Mouse (Mus musculus): ENCODE results near the gene Ikzf3. TPM values are rescaled to one million over a fixed set of nuclear protein-coding genes. Genes with fewer than 3 reads are reported as not detected.

The Ikzf3 gene
- polyA plus RNA-seq (2012; rRNA removed) (0.45 and 0.46 TPM in 2 replicates), polyA plus RNA-seq (2014; fragmentation: Nextera tagmentation; extraction: Ambion mirVana) (0.23 and 0.61 TPM in 2 replicates)

DNA sequence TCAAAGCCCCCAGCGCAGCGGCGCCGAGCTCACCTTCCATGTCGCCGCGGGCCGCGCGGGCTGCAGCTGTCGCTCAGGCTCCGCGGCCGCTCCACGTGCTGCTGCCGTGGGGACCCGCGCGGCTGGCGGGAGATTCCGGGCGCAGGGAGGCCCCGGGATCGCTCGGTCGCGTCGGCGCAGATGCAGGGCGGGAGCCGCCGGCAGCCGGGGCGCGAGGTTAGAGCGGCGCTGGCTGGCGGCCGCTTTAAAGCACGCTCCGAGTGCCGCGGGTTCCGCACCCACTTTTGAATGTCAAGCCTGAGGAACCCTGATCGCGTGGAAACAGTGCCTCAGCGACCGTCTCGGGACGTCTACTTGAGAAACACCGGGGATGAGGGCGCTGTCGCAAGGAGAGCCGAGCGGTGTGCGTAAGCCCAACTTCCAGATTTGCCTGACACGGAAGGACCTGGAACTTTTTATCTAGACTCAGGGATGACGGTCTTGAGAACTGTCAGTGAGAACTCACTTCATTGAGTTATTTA, at the start of gene Ikzf3:
Gene Ikzf3, minus strand, starts transcription at position 321 of the 521 bp plus-strand sequence.
- peak within 1 kb of the TSS; percentile 93 for H3K4me2 ChIP-seq (replicated peaks; ENCODE audit: low read depth, low read length, severe bottlenecking)
- TF ChIP-seq POLR2A (IDR thresholded peaks at IDR 0.05; ENCODE audit: borderline replicate concordance, extremely low read depth, insufficient read depth, insufficient read length): no peak
- H3K4me3 ChIP-seq (replicated peaks; ENCODE audit: low read length): peak within 1 kb of the TSS; percentile 46
- no peak within 1 kb of the TSS for H3K27ac ChIP-seq (replicated peaks; ENCODE audit: low read depth, low read length)
- no peaks in the 10 kb centered on the region for H3K36me3 ChIP-seq (ENCODE audit: control insufficient read depth, insufficient read depth, low read length)
- peaks cover 72% of the 10 kb centered on the region for H3K27me3 ChIP-seq (ENCODE audit: control insufficient read depth, insufficient read depth, low read length)
- peaks cover 5% of the 10 kb centered on the region; the same call in 1 of the 2 replicates for H3K4me1 ChIP-seq (ENCODE audit: control insufficient read depth, insufficient read depth, low read length)
- DNase-seq (ENCODE audit: low spot score) (no peak), ATAC-seq (ENCODE audit: low FRiP score, low read depth) (no peak)
- H3K9me3 ChIP-seq (ENCODE audit: control insufficient read depth, low read length): no peaks in the 10 kb centered on the region
- WGBS: 1% methylated on average over 48 of the region's 58 CpGs
- peak within 1 kb of the TSS; percentile 47 for H3K9ac ChIP-seq (ENCODE audit: low read depth, low read length, severe bottlenecking)

DNA sequence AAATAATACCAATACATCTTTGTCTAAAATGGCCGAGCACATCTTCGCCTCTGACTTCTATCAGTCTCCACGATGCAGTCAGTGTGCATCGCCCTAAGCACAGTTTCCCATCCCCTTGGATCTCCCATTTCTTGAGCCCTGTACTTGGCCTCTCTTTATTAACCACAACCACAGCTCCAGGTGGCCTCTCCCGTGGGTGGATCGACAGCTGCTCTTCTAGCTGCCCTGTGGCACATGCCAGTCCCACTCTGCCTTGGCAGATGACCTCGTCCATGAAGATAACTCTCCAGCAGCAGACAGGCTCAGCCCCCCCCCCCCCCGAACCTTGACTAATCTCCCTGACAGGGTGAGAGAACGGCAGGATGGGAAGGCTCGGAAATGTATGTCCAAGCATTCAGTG, 49.6 kb upstream of the Ikzf3 start:
- no peak overlapping the region for H3K9ac ChIP-seq (ENCODE audit: low read depth, low read length, severe bottlenecking)
- H3K4me3 ChIP-seq (replicated peaks; ENCODE audit: low read length): no peak overlapping the region
- no peak overlapping the region for H3K27ac ChIP-seq (replicated peaks; ENCODE audit: low read depth, low read length)
- H3K27me3 ChIP-seq (ENCODE audit: control insufficient read depth, insufficient read depth, low read length): peaks cover 8% of the 10 kb centered on the region; the same call in 1 of the 2 replicates
- no peaks in the 10 kb centered on the region for H3K36me3 ChIP-seq (ENCODE audit: control insufficient read depth, insufficient read depth, low read length)
- H3K4me2 ChIP-seq (replicated peaks; ENCODE audit: low read depth, low read length, severe bottlenecking): no peak overlapping the region
- no peak for TF ChIP-seq POLR2A (IDR thresholded peaks at IDR 0.05; ENCODE audit: borderline replicate concordance, extremely low read depth, insufficient read depth, insufficient read length)
- H3K9me3 ChIP-seq (ENCODE audit: control insufficient read depth, low read length): no peaks in the 10 kb centered on the region
- H3K4me1 ChIP-seq (ENCODE audit: control insufficient read depth, insufficient read depth, low read length): peaks cover 4% of the 10 kb centered on the region; the same call in 1 of the 2 replicates
- no peak for ATAC-seq (ENCODE audit: low FRiP score, low read depth)
- no peak for DNase-seq (ENCODE audit: low spot score)
- WGBS: 74% methylated on average over 10 of the region's 10 CpGs

DNA sequence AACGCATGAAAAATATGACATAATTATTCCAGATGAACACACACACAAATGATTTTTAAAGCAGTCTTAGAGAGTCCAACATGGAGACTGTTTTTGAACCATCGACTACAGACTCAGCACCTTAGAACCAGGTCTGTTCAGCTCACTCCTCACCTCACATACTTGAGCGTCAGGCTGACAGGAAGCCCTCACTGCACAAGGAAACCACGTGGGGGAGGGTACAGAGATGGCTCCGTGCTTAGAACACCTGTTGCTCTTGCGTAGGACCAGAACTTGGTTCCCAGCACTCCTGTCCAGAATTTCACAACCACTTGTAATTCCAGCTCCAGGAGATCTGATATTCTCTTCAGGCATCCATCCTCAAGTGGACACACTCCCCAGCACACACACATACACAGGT, 49.2 kb upstream of the Ikzf3 start:
- Histone ChIP-seq H3K27me3 (ENCODE audit: control insufficient read depth, insufficient read depth, low read length) (peaks cover 8% of the 10 kb centered on the region; the same call in 1 of the 2 replicates), H3K9me3 (ENCODE audit: control insufficient read depth, low read length) (no peaks in the 10 kb centered on the region), H3K4me1 (ENCODE audit: control insufficient read depth, insufficient read depth, low read length) (peaks cover 4% of the 10 kb centered on the region; the same call in 1 of the 2 replicates), H3K9ac (ENCODE audit: low read depth, low read length, severe bottlenecking) (no peak overlapping the region), H3K4me2 (replicated peaks; ENCODE audit: low read depth, low read length, severe bottlenecking) (no peak overlapping the region), H3K27ac (replicated peaks; ENCODE audit: low read depth, low read length) (no peak overlapping the region), H3K36me3 (ENCODE audit: control insufficient read depth, insufficient read depth, low read length) (no peaks in the 10 kb centered on the region), H3K4me3 (replicated peaks; ENCODE audit: low read length) (no peak overlapping the region)
- 69% methylated on average over 6 of the region's 6 CpGs for WGBS
- TF ChIP-seq POLR2A (IDR thresholded peaks at IDR 0.05; ENCODE audit: borderline replicate concordance, extremely low read depth, insufficient read depth, insufficient read length): no peak
- ATAC-seq (ENCODE audit: low FRiP score, low read depth) (no peak), DNase-seq (ENCODE audit: low spot score) (no peak)

DNA sequence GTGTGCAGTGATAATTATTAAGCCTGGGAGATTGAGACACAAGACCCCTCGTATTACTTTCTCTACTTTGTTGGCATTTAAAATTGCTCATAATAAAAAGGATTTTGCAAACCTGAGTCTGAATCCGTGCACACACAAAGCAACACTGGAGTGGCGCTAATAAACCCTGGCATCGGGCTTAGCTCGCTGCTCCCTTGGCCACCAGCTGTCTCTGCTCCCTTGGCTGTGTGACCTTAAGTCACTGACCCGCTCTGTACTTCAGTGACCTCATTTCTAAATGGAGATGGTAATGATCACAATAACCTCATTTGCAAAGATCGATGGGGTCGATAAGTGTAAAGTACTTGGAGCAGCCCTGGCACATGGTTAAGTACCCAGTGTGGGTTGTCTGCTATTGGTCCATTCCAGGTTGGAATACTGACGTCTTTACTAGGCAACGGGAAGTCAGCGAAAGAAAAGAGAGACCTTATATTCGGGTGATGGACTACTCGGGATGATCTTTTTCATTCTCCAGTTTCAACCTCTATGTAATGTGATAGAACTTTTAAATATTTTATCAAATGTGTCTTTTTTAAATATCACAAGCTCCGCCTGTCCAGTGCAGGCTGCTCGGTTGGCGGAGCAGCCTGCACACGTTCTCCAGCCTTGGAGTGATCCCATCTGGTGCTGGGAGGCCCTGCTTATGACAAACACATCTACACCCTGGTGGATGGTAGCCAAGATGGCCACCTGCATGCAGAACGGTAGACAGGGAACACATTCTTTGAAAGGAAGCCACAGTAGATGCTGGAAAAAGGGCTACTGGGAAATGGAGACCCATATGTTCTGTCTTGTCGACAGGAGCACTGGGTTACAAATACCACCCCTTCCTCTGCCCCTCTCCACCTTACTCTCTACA, 45.0 kb upstream of the Ikzf3 start:
- no peak for TF ChIP-seq POLR2A (IDR thresholded peaks at IDR 0.05; ENCODE audit: borderline replicate concordance, extremely low read depth, insufficient read depth, insufficient read length)
- DNase-seq (ENCODE audit: low spot score): no peak
- no peak overlapping the region for H3K4me2 ChIP-seq (replicated peaks; ENCODE audit: low read depth, low read length, severe bottlenecking)
- WGBS: 68% methylated on average over 19 of the region's 19 CpGs
- H3K27ac ChIP-seq (replicated peaks; ENCODE audit: low read depth, low read length): no peak overlapping the region
- H3K36me3 ChIP-seq (ENCODE audit: control insufficient read depth, insufficient read depth, low read length): no peaks in the 10 kb centered on the region
- peaks cover 12% of the 10 kb centered on the region for H3K4me1 ChIP-seq (ENCODE audit: control insufficient read depth, insufficient read depth, low read length)
- H3K9me3 ChIP-seq (ENCODE audit: control insufficient read depth, low read length): no peaks in the 10 kb centered on the region
- no peaks in the 10 kb centered on the region for H3K27me3 ChIP-seq (ENCODE audit: control insufficient read depth, insufficient read depth, low read length)
- H3K4me3 ChIP-seq (replicated peaks; ENCODE audit: low read length): no peak overlapping the region
- no peak overlapping the region for H3K9ac ChIP-seq (ENCODE audit: low read depth, low read length, severe bottlenecking)
- ATAC-seq (ENCODE audit: low FRiP score, low read depth): no peak

DNA sequence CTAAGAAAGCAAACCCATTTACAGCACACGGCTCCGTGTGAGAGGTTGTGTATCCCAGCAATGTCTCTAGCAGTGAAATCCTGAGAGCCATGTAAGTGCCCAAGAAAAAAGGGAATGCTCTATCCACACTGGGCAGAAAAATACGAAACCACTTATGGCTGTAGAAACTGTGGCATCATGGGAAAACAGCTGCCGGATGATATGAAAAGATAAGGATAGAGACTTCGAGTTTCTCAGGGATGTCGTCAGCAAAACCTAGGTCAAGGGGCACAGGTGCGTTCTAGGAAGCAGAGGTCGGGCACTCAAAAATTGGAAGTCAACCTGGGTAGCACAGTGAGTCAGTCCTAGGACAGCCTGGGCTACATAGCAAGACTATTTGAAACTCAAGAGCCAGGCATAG, 43.5 kb upstream of the Ikzf3 start:
- no peak overlapping the region for H3K27ac ChIP-seq (replicated peaks; ENCODE audit: low read depth, low read length)
- no peak overlapping the region for H3K4me2 ChIP-seq (replicated peaks; ENCODE audit: low read depth, low read length, severe bottlenecking)
- no peak overlapping the region for H3K4me3 ChIP-seq (replicated peaks; ENCODE audit: low read length)
- H3K9ac ChIP-seq (ENCODE audit: low read depth, low read length, severe bottlenecking): no peak overlapping the region
- peaks cover 20% of the 10 kb centered on the region for H3K4me1 ChIP-seq (ENCODE audit: control insufficient read depth, insufficient read depth, low read length)
- 80% methylated on average over 8 of the region's 8 CpGs for WGBS
- H3K36me3 ChIP-seq (ENCODE audit: control insufficient read depth, insufficient read depth, low read length): no peaks in the 10 kb centered on the region
- no peaks in the 10 kb centered on the region for H3K27me3 ChIP-seq (ENCODE audit: control insufficient read depth, insufficient read depth, low read length)
- no peak for ATAC-seq (ENCODE audit: low FRiP score, low read depth)
- no peak for DNase-seq (ENCODE audit: low spot score)
- H3K9me3 ChIP-seq (ENCODE audit: control insufficient read depth, low read length): no peaks in the 10 kb centered on the region
- no peak for TF ChIP-seq POLR2A (IDR thresholded peaks at IDR 0.05; ENCODE audit: borderline replicate concordance, extremely low read depth, insufficient read depth, insufficient read length)
